Mouse (Mus musculus): ENCODE data around the gene Map10. TPM values are rescaled to one million over a fixed set of nuclear protein-coding genes. Genes with fewer than 3 reads are reported as not detected.

Gene Map10
- polyA plus RNA-seq, 1 experiment from 2014 or later, result 10.8 TPM

DNA sequence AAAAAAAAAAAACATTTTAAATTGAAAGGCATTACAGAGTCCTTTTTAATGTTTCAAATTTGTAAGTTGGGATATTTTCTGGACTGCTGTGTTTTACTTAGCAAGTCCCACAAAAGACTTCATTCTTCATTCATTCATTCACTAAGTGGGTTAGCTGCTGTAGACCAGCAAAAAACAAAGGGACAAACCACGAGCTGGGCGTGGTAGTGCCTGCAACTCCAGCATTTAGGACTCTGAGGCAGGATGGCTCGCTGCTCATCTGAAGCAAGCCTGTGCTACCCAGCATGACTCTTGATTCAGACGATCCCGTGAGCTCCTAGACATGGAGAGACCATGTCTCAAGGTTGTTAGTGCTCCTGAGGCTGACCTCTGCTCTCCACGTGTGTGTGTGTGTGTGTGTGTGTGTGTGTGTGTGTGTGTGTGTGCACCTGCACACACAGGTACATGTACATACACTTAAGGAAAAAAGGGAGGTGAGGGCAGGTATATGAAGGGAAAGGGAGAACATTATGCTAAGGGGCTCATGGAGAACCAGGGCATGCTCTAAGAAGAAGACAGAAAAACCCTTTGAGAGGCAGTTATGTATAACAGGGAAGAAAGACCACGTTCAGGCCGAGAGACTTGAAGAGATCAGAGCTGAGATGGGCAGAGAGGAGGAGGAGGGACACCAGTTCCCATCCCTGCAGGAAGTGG is 4.3 kb upstream of the Map10 start:
- 33% methylated on average over 8 of the region's 8 CpGs for WGBS
- Histone ChIP-seq H3K27me3 (ENCODE audit: control insufficient read depth, insufficient read depth, low read length) (0 out of 2 replicates have a peak, but pooled peaks cover 6% of the 10 kb centered on the region), H3K9me3 (ENCODE audit: control insufficient read depth, low read length) (peaks cover 2% of the 10 kb centered on the region; the same call in 1 of the 2 replicates), H3K4me3 (replicated peaks; ENCODE audit: low read depth, low read length) (no peak overlapping the region), H3K27ac (replicated peaks; ENCODE audit: low read depth, low read length) (no peak overlapping the region), H3K4me2 (ENCODE audit: low read length) (no peak overlapping the region), H3K4me1 (ENCODE audit: control insufficient read depth, insufficient read depth, low read length) (peaks cover 26% of the 10 kb centered on the region), H3K36me3 (ENCODE audit: control insufficient read depth, insufficient read depth, low read length) (no peaks in the 10 kb centered on the region), H3K9ac (replicated peaks; ENCODE audit: low read length) (no peak overlapping the region)
- ATAC-seq (ENCODE audit: low FRiP score, low TSS enrichment) (no peak), DNase-seq (no peak)

DNA sequence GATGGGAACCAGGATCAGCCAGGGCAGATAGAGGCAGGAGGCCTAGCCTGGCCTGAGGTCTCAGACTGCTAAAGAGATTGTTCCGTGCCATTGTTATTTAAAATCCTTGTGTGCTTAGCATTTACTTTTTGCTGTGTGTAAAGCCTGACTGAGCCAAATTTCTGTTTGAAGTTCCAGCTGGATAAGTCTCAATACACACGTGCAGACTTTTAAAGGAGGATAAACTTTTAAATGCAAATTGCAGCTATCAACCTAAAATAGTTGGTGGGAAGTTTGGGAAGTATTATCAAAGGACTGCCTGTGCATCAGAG is 3.8 kb upstream of the Map10 start:
- DNase-seq (peak; percentile 25), ATAC-seq (ENCODE audit: low FRiP score, low TSS enrichment) (no peak)
- Histone ChIP-seq H3K9me3 (ENCODE audit: control insufficient read depth, low read length) (peaks cover 7% of the 10 kb centered on the region), H3K9ac (replicated peaks; ENCODE audit: low read length) (no peak overlapping the region), H3K4me3 (replicated peaks; ENCODE audit: low read depth, low read length) (no peak overlapping the region), H3K27ac (replicated peaks; ENCODE audit: low read depth, low read length) (no peak overlapping the region), H3K4me1 (ENCODE audit: control insufficient read depth, insufficient read depth, low read length) (peaks cover 26% of the 10 kb centered on the region), H3K27me3 (ENCODE audit: control insufficient read depth, insufficient read depth, low read length) (0 out of 2 replicates have a peak, but pooled peaks cover 5% of the 10 kb centered on the region), H3K4me2 (ENCODE audit: low read length) (no peak overlapping the region), H3K36me3 (ENCODE audit: control insufficient read depth, insufficient read depth, low read length) (no peaks in the 10 kb centered on the region)
- 3% methylated on average over 2 of the region's 2 CpGs for WGBS

DNA sequence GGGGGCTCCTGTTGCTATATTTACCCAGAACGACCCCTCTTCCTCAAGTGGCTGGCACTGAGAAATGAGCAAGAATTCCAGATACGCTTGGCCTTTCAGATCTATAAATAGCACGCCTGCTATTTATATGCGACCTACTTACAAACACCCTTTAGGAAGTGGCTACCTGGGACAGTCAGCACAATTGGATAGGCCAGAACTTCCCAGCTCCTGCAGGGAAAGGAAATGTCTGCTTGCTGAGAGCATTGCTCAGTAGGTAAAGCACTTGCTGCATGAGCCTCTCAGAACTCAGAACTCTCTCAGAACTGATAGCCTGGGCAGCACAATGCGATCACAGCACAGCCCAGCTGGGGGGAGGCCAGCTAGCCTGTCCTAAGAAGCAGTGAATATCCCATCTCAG is 3.4 kb upstream of the Map10 start:
- 10% methylated on average over 5 of the region's 5 CpGs for WGBS
- ATAC-seq (ENCODE audit: low FRiP score, low TSS enrichment) (no peak), DNase-seq (no peak)
- Histone ChIP-seq H3K4me2 (ENCODE audit: low read length) (no peak overlapping the region), H3K27me3 (ENCODE audit: control insufficient read depth, insufficient read depth, low read length) (0 out of 2 replicates have a peak, but pooled peaks cover 3% of the 10 kb centered on the region), H3K4me1 (ENCODE audit: control insufficient read depth, insufficient read depth, low read length) (peaks cover 26% of the 10 kb centered on the region), H3K9ac (replicated peaks; ENCODE audit: low read length) (no peak overlapping the region), H3K36me3 (ENCODE audit: control insufficient read depth, insufficient read depth, low read length) (no peaks in the 10 kb centered on the region), H3K9me3 (ENCODE audit: control insufficient read depth, low read length) (peaks cover 11% of the 10 kb centered on the region), H3K4me3 (replicated peaks; ENCODE audit: low read depth, low read length) (no peak overlapping the region), H3K27ac (replicated peaks; ENCODE audit: low read depth, low read length) (no peak overlapping the region)

DNA sequence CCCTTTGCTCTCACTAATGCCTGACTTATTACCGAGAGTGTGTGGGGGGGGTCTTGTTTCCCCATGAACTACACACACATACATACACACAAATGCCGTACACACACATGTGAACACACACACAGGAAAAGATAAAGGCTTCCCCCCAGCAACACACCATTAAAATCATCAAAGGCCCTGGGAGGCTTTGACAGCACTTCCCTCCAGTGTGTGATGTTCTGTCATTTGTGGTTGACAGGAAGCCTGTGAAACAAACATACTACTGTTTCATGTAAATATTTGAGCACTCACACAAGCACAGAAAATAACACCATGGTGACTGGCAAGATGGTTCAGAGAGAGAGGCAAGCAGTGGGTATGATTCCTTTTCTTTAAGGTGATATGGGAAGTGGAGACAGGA is 2.4 kb upstream of the Map10 start:
- no peak overlapping the region for H3K4me3 ChIP-seq (replicated peaks; ENCODE audit: low read depth, low read length)
- peaks cover 26% of the 10 kb centered on the region for H3K4me1 ChIP-seq (ENCODE audit: control insufficient read depth, insufficient read depth, low read length)
- ATAC-seq (ENCODE audit: low FRiP score, low TSS enrichment) (no peak), DNase-seq (no peak)
- H3K4me2 ChIP-seq (ENCODE audit: low read length), result no peak overlapping the region
- 89% methylated on average over 2 of the region's 2 CpGs for WGBS
- H3K9ac ChIP-seq (replicated peaks; ENCODE audit: low read length), result no peak overlapping the region
- 0 out of 2 replicates have a peak, but pooled peaks cover 3% of the 10 kb centered on the region for H3K27me3 ChIP-seq (ENCODE audit: control insufficient read depth, insufficient read depth, low read length)
- peaks cover 22% of the 10 kb centered on the region for H3K9me3 ChIP-seq (ENCODE audit: control insufficient read depth, low read length)
- no peaks in the 10 kb centered on the region for H3K36me3 ChIP-seq (ENCODE audit: control insufficient read depth, insufficient read depth, low read length)
- H3K27ac ChIP-seq (replicated peaks; ENCODE audit: low read depth, low read length), result no peak overlapping the region

DNA sequence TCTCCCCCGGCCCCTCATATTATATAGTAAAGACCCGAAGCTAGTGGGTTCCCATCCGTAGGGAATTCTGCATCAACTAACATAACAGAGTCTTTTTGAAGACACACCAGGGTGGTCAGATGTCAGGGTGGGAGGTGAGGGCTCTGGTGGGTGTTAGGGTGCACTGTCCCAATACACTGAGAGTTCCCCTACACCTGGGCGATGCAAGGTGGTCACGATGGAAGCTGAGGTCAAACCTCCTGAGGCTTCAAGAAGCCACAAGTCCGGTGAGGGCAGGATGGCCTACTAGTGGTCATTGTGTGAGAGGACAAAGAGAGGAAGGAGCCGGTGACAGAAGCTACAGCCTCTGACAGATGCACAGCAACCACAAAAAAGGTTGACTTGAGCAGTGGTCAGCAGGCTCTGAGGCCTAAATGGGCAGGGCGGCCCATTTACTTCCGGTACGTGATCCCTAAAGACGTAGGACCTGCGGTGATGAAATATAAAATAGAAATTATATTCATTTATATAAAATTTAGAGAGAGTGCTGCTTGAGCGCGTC is 389 bp upstream of the Map10 start:
- Histone ChIP-seq H3K4me3 (replicated peaks; ENCODE audit: low read depth, low read length) (peak overlapping the region; percentile 60), H3K36me3 (ENCODE audit: control insufficient read depth, insufficient read depth, low read length) (no peaks in the 10 kb centered on the region), H3K27me3 (ENCODE audit: control insufficient read depth, insufficient read depth, low read length) (0 out of 2 replicates have a peak, but pooled peaks cover 3% of the 10 kb centered on the region), H3K9me3 (ENCODE audit: control insufficient read depth, low read length) (peaks cover 24% of the 10 kb centered on the region), H3K4me2 (ENCODE audit: low read length) (peak overlapping the region; percentile 92), H3K27ac (replicated peaks; ENCODE audit: low read depth, low read length) (no peak overlapping the region), H3K9ac (replicated peaks; ENCODE audit: low read length) (peak overlapping the region; percentile 66; the same call in 1 of the 2 replicates), H3K4me1 (ENCODE audit: control insufficient read depth, insufficient read depth, low read length) (peaks cover 17% of the 10 kb centered on the region)
- ATAC-seq (ENCODE audit: low FRiP score, low TSS enrichment) (peak; percentile 15; the same call in 1 of the 2 replicates), DNase-seq (no peak)
- 79% methylated on average over 14 of the region's 14 CpGs for WGBS

DNA sequence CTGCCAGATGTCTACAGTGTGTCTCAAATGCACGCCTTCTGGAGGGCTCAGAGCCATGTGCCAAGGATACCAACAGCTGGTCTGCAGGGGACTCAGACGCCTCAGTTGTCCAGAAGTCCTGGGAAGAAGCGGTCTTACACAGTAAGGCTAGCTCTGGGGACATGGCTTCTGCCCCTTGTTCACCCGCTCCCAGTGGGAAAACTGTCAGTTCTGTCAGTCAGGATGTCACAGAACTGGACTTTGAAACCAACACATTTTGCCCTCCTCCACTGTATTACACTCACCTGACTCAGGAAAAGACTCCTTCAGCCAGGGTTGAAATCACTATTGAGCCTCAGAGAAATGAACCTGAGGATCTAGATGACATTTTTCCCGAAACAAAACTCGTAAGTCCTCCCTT is 802 bp downstream of the Map10 start:
- Histone ChIP-seq H3K36me3 (ENCODE audit: control insufficient read depth, insufficient read depth, low read length) (no peaks in the 10 kb centered on the region), H3K4me2 (ENCODE audit: low read length) (peak overlapping the region; percentile 92), H3K27ac (replicated peaks; ENCODE audit: low read depth, low read length) (peak overlapping the region; percentile 78; the same call in 1 of the 2 replicates), H3K4me1 (ENCODE audit: control insufficient read depth, insufficient read depth, low read length) (peaks cover 14% of the 10 kb centered on the region), H3K27me3 (ENCODE audit: control insufficient read depth, insufficient read depth, low read length) (0 out of 2 replicates have a peak, but pooled peaks cover 3% of the 10 kb centered on the region), H3K9me3 (ENCODE audit: control insufficient read depth, low read length) (peaks cover 24% of the 10 kb centered on the region), H3K9ac (replicated peaks; ENCODE audit: low read length) (peak overlapping the region; percentile 66), H3K4me3 (replicated peaks; ENCODE audit: low read depth, low read length) (peak overlapping the region; percentile 60)
- DNase-seq (no peak), ATAC-seq (ENCODE audit: low FRiP score, low TSS enrichment) (no peak)
- WGBS, result 96% methylated on average over 6 of the region's 6 CpGs

DNA sequence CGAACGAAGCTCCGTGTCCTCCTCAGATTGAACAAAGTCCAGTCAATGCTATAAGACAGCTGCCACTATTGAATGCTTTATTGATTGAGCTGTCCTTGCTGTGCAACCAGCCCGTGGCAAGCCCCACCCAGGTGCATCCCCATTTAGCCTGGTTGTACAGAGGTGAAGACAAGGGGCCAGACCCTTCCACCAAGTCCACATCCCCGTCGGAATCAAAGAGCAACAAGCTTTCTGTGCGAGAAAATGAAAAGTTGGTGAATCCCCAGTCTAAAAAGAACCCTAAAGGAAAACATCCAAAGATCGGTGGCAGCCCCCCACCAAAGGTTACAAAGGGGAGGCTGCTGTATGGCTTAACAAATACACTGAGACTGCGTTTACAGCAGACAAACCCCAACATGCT is 1.3 kb downstream of the Map10 start:
- WGBS, result 97% methylated on average over 9 of the region's 9 CpGs
- ATAC-seq (ENCODE audit: low FRiP score, low TSS enrichment) (no peak), DNase-seq (no peak)
- Histone ChIP-seq H3K4me2 (ENCODE audit: low read length) (no peak overlapping the region), H3K9me3 (ENCODE audit: control insufficient read depth, low read length) (peaks cover 24% of the 10 kb centered on the region), H3K27me3 (ENCODE audit: control insufficient read depth, insufficient read depth, low read length) (0 out of 2 replicates have a peak, but pooled peaks cover 3% of the 10 kb centered on the region), H3K27ac (replicated peaks; ENCODE audit: low read depth, low read length) (no peak overlapping the region), H3K4me3 (replicated peaks; ENCODE audit: low read depth, low read length) (no peak overlapping the region), H3K36me3 (ENCODE audit: control insufficient read depth, insufficient read depth, low read length) (no peaks in the 10 kb centered on the region), H3K4me1 (ENCODE audit: control insufficient read depth, insufficient read depth, low read length) (peaks cover 13% of the 10 kb centered on the region), H3K9ac (replicated peaks; ENCODE audit: low read length) (no peak overlapping the region)

DNA sequence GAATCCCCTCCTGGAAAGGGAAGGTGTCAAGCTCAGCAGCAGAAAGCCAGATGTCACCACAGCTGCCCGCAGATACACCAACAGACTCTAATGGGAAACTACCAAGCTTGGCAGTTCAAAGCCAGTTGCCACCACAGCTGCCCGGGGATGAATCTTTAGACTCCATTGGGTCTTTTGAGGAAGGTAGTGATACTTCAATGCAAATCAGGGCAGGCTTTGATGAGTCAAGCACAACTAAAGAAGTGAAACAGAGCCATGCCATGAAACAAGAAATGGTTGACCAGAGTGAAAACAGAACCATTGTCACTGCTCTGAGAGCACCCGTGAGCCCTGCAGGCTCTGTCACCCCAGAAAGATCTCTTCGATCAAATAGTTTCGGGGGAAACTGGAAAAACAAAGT is 1.8 kb downstream of the Map10 start:
- no peak overlapping the region for H3K27ac ChIP-seq (replicated peaks; ENCODE audit: low read depth, low read length)
- WGBS, result 99% methylated on average over 5 of the region's 5 CpGs
- H3K9me3 ChIP-seq (ENCODE audit: control insufficient read depth, low read length), result peaks cover 24% of the 10 kb centered on the region
- H3K4me3 ChIP-seq (replicated peaks; ENCODE audit: low read depth, low read length), result no peak overlapping the region
- ATAC-seq (ENCODE audit: low FRiP score, low TSS enrichment) (no peak), DNase-seq (no peak)
- 0 out of 2 replicates have a peak, but pooled peaks cover 3% of the 10 kb centered on the region for H3K27me3 ChIP-seq (ENCODE audit: control insufficient read depth, insufficient read depth, low read length)
- H3K9ac ChIP-seq (replicated peaks; ENCODE audit: low read length), result no peak overlapping the region
- H3K36me3 ChIP-seq (ENCODE audit: control insufficient read depth, insufficient read depth, low read length), result no peaks in the 10 kb centered on the region
- no peak overlapping the region for H3K4me2 ChIP-seq (ENCODE audit: low read length)
- H3K4me1 ChIP-seq (ENCODE audit: control insufficient read depth, insufficient read depth, low read length), result peaks cover 10% of the 10 kb centered on the region

DNA sequence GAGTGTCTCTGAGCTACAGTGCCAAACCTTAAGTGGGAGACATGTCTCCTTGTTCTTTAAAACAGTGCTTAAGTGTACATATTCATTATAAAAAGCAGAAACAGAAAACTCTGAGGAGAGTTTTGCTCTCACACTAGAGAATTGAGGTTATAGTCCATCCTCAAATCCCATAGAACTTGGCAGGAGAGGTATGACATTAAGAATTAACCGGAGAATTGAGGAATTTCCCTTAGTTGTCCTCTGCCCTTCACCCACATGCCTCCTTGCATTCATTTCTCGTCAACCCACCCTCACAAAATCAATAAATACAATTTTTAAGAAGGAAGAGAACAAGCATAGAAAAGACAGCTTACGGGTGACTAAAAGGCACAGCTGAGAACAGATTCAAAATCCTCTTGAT is 6.2 kb downstream of the Map10 start:
- Histone ChIP-seq H3K36me3 (ENCODE audit: control insufficient read depth, insufficient read depth, low read length) (no peaks in the 10 kb centered on the region), H3K27ac (replicated peaks; ENCODE audit: low read depth, low read length) (no peak overlapping the region), H3K4me3 (replicated peaks; ENCODE audit: low read depth, low read length) (no peak overlapping the region), H3K4me1 (ENCODE audit: control insufficient read depth, insufficient read depth, low read length) (peaks cover 5% of the 10 kb centered on the region), H3K9ac (replicated peaks; ENCODE audit: low read length) (no peak overlapping the region), H3K4me2 (ENCODE audit: low read length) (no peak overlapping the region), H3K9me3 (ENCODE audit: control insufficient read depth, low read length) (peaks cover 17% of the 10 kb centered on the region), H3K27me3 (ENCODE audit: control insufficient read depth, insufficient read depth, low read length) (no peaks in the 10 kb centered on the region)
- DNase-seq (no peak), ATAC-seq (ENCODE audit: low FRiP score, low TSS enrichment) (no peak)
- WGBS, result 81% methylated on average over 3 of the region's 3 CpGs

All from midbrain, embryonic 14.5 days (tissue).